Mouse (Mus musculus) CH12.LX (cell line): Measurements from ENCODE around the gene Podxl2. TPM values are rescaled to one million over a fixed set of nuclear protein-coding genes. Genes with fewer than 3 reads are reported as not detected.

Experiments
- DNase-seq: peaks from one replicate; pipeline ENCODE4 v3.0.0-alpha.2; 2013; ENCODE audit errors: extremely low read depth
- H3K27ac ChIP-seq: 2 replicates; pipeline ENCODE4 v1.5.1; 2012; ENCODE audit warnings: low read depth, mild to moderate bottlenecking, control low read depth, moderate library complexity; ENCODE audit not compliant: insufficient read depth
- H3K27me3 ChIP-seq: replicated peaks from 2 replicates; pipeline ENCODE3; 2012; ENCODE audit warnings: inconsistent platforms
- H3K36me3 ChIP-seq, 2 experiments: replicated peaks in 1 of 2; 2 replicates each; pipeline versions ENCODE3 to v1.6.1; 2012; ENCODE audit warnings: inconsistent platforms in 1 of 2, low read length in 1 of 2, mild to moderate bottlenecking in 1 of 2, mixed read lengths in 1 of 2, moderate library complexity in 1 of 2; ENCODE audit not compliant: control insufficient read depth in 1 of 2, insufficient read depth in 1 of 2
- H3K4me1 ChIP-seq, 2 experiments: 2 replicates each; pipeline ENCODE4 v1.6.1; 2012; ENCODE audit warnings: inconsistent platforms in 1 of 2, moderate library complexity in 1 of 2; ENCODE audit not compliant: insufficient read depth in 2 of 2, control insufficient read depth in 1 of 2
- H3K4me2 ChIP-seq: 2 replicates; pipeline ENCODE4 v1.6.1; 2012; ENCODE audit warnings: low read depth, mild to moderate bottlenecking, control low read depth; ENCODE audit not compliant: poor library complexity, insufficient read depth, severe bottlenecking
- H3K4me3 ChIP-seq, 3 experiments: fragments of 150-350 bp in 1 of 3; sonication (generic) in 1 of 3; replicated peaks in 1 of 3; 2 replicates each; pipeline versions ENCODE3 to v1.5.1; 2011 to 2012; ENCODE audit warnings: low read depth in 2 of 3, low read length in 2 of 3, mild to moderate bottlenecking in 2 of 3, moderate library complexity in 2 of 3, control low read depth in 1 of 3, improper control_type of control experiment in 1 of 3, inconsistent platforms in 1 of 3, mixed read lengths in 1 of 3; ENCODE audit not compliant: poor library complexity in 1 of 3
- H3K79me2 ChIP-seq: replicated peaks from 2 replicates; pipeline ENCODE4 v1.6.1; 2012; ENCODE audit warnings: mild to moderate bottlenecking, moderate library complexity; ENCODE audit not compliant: control insufficient read depth, poor library complexity, insufficient read depth, severe bottlenecking; ENCODE audit errors: extremely low read depth
- H3K9ac ChIP-seq: 2 replicates; pipeline ENCODE4 v1.6.1; 2012; ENCODE audit warnings: low read depth, mild to moderate bottlenecking, control low read depth, moderate library complexity; ENCODE audit not compliant: insufficient read depth
- H3K9me3 ChIP-seq: replicated peaks from 2 replicates; pipeline ENCODE3; 2012; ENCODE audit warnings: low read length, inconsistent platforms, mixed read lengths
- BHLHE40 ChIP-seq: IDR thresholded peaks from 2 replicates; pipeline ENCODE4 v1.6.1; 2011; ENCODE audit warnings: mild to moderate bottlenecking, low read depth, low read length, improper control_type of control experiment
- CHD1 ChIP-seq: IDR thresholded peaks from 2 replicates; pipeline ENCODE4 v1.6.1; 2012; ENCODE audit warnings: low read depth, low read length, improper control_type of control experiment, inconsistent platforms
- CHD2 ChIP-seq: IDR thresholded peaks from 2 replicates; pipeline ENCODE4 v1.6.1; 2011; ENCODE audit warnings: low read length, improper control_type of control experiment
- CTCF ChIP-seq, 2 experiments: IDR thresholded peaks in 1 of 2; conservative IDR thresholded peaks in 1 of 2; 2 replicates each; pipeline ENCODE4 v1.5.1; 2011 to 2012; ENCODE audit warnings: low read depth in 2 of 2, low read length in 2 of 2, improper control_type of control experiment in 1 of 2, inconsistent platforms in 1 of 2, mild to moderate bottlenecking in 1 of 2, moderate library complexity in 1 of 2
- E2F4 ChIP-seq: IDR thresholded peaks from 2 replicates; pipeline ENCODE4 v1.6.1; 2011; ENCODE audit warnings: low read depth, low read length, improper control_type of control experiment; ENCODE audit not compliant: insufficient replicate concordance
- ELF1 ChIP-seq: IDR thresholded peaks from 2 replicates; pipeline ENCODE4 v1.6.1; 2014; ENCODE audit warnings: low read depth, mild to moderate bottlenecking, inconsistent platforms, low read length, improper control_type of control experiment
- ETS1 ChIP-seq: conservative IDR thresholded peaks from 2 replicates; pipeline ENCODE4 v1.6.1; 2012; ENCODE audit warnings: low read depth, mild to moderate bottlenecking, inconsistent platforms, low read length, improper control_type of control experiment, moderate library complexity
- GABPA ChIP-seq: IDR thresholded peaks from 2 replicates; pipeline ENCODE4 v1.6.1; 2012; ENCODE audit warnings: low read depth, low read length, improper control_type of control experiment, inconsistent platforms; ENCODE audit not compliant: insufficient replicate concordance
- HCFC1 ChIP-seq: IDR thresholded peaks from 2 replicates; pipeline ENCODE4 v1.6.1; 2012; ENCODE audit warnings: low read depth, mild to moderate bottlenecking, inconsistent platforms, low read length, improper control_type of control experiment
- JUN ChIP-seq: IDR thresholded peaks from 2 replicates; pipeline ENCODE4 v1.6.1; 2011; ENCODE audit warnings: low read depth, mild to moderate bottlenecking, low read length, improper control_type of control experiment, moderate library complexity; ENCODE audit not compliant: insufficient read depth
- JUND ChIP-seq: conservative IDR thresholded peaks from 2 replicates; pipeline ENCODE4 v1.6.1; 2011; ENCODE audit warnings: low read depth, low read length, improper control_type of control experiment
- KAT2A ChIP-seq: IDR thresholded peaks from 2 replicates; pipeline ENCODE4 v1.6.1; 2012; ENCODE audit warnings: low read length, improper control_type of control experiment, inconsistent platforms; ENCODE audit not compliant: insufficient replicate concordance
- MAFK ChIP-seq: IDR thresholded peaks from 2 replicates; pipeline ENCODE4 v1.6.1; 2011; ENCODE audit warnings: low read length, improper control_type of control experiment; ENCODE audit not compliant: insufficient replicate concordance
- MAX ChIP-seq: IDR thresholded peaks from 2 replicates; pipeline ENCODE4 v1.6.1; 2011; ENCODE audit warnings: low read length, improper control_type of control experiment
- MAZ ChIP-seq: IDR thresholded peaks from 2 replicates; pipeline ENCODE4 v1.6.1; 2012; ENCODE audit warnings: low read depth, mild to moderate bottlenecking, inconsistent platforms, low read length, improper control_type of control experiment, moderate library complexity
- MEF2A ChIP-seq: IDR thresholded peaks from 2 replicates; pipeline ENCODE4 v1.6.1; 2014; ENCODE audit warnings: low read depth, mild to moderate bottlenecking, inconsistent platforms, low read length, improper control_type of control experiment, borderline replicate concordance
- MXI1 ChIP-seq: IDR thresholded peaks from 2 replicates; pipeline ENCODE4 v1.6.1; 2011; ENCODE audit warnings: mild to moderate bottlenecking, low read depth, low read length, improper control_type of control experiment
- MYC ChIP-seq: IDR thresholded peaks from 2 replicates; pipeline ENCODE4 v1.6.1; 2011; ENCODE audit warnings: low read depth, mild to moderate bottlenecking, improper control_type of control experiment, low read length
- NELFE ChIP-seq: IDR thresholded peaks from 2 replicates; pipeline ENCODE4 v1.6.1; 2011; ENCODE audit warnings: low read depth, low read length, improper control_type of control experiment
- NRF1 ChIP-seq: IDR thresholded peaks from 2 replicates; pipeline ENCODE4 v1.6.1; 2014; ENCODE audit warnings: low read depth, mild to moderate bottlenecking, inconsistent platforms, low read length, improper control_type of control experiment, moderate library complexity
- POLR2AphosphoS2 ChIP-seq: IDR thresholded peaks from 2 replicates; pipeline ENCODE4 v1.6.1; 2011; ENCODE audit warnings: low read depth, low read length, improper control_type of control experiment
- RAD21 ChIP-seq: IDR thresholded peaks from 2 replicates; pipeline ENCODE4 v1.6.1; 2011; ENCODE audit warnings: low read depth, mild to moderate bottlenecking, low read length, improper control_type of control experiment, moderate library complexity
- RCOR1 ChIP-seq: conservative IDR thresholded peaks from 2 replicates; pipeline ENCODE4 v1.6.1; 2012; ENCODE audit warnings: low read depth, mild to moderate bottlenecking, inconsistent platforms, low read length, improper control_type of control experiment
- SIN3A ChIP-seq: IDR thresholded peaks from 2 replicates; pipeline ENCODE4 v1.6.1; 2012; ENCODE audit warnings: low read length, improper control_type of control experiment, inconsistent platforms
- SMC3 ChIP-seq: IDR thresholded peaks from 2 replicates; pipeline ENCODE4 v1.6.1; 2011; ENCODE audit warnings: low read depth, low read length, improper control_type of control experiment
- TBP ChIP-seq: conservative IDR thresholded peaks from 2 replicates; pipeline ENCODE4 v1.6.1; 2011; ENCODE audit warnings: low read depth, low read length, improper control_type of control experiment
- TCF12 ChIP-seq: IDR thresholded peaks from 2 replicates; pipeline ENCODE4 v1.6.1; 2014; ENCODE audit warnings: low read depth, mild to moderate bottlenecking, inconsistent platforms, low read length, improper control_type of control experiment
- UBTF ChIP-seq: IDR thresholded peaks from 2 replicates; pipeline ENCODE4 v1.6.1; 2012; ENCODE audit warnings: low read depth, mild to moderate bottlenecking, inconsistent platforms, low read length, improper control_type of control experiment, moderate library complexity
- USF1 ChIP-seq: IDR thresholded peaks from 2 replicates; pipeline ENCODE4 v1.6.1; 2014; ENCODE audit warnings: low read depth, mild to moderate bottlenecking, inconsistent platforms, low read length, improper control_type of control experiment
- USF2 ChIP-seq: conservative IDR thresholded peaks from 2 replicates; pipeline ENCODE4 v1.6.1; 2011; ENCODE audit warnings: low read depth, low read length, improper control_type of control experiment
- ZKSCAN1 ChIP-seq: IDR thresholded peaks from 2 replicates; pipeline ENCODE4 v1.6.1; 2012; ENCODE audit warnings: low read depth, inconsistent platforms, low read length, improper control_type of control experiment, borderline replicate concordance
- ZMIZ1 ChIP-seq: IDR thresholded peaks from 2 replicates; pipeline ENCODE4 v1.6.1; 2012; ENCODE audit warnings: low read depth, mild to moderate bottlenecking, inconsistent platforms, low read length, improper control_type of control experiment
- ZNF384 ChIP-seq: IDR thresholded peaks from 2 replicates; pipeline ENCODE4 v1.6.1; 2012; ENCODE audit warnings: low read depth, low read length, improper control_type of control experiment, inconsistent platforms
- dilution Hi-C: fragments of 300-500 bp; cut with MboI; formaldehyde crosslinking; loops from 2 replicates; pipeline ENCODE4 v1.14.3; 2020; ENCODE audit warnings: low sequenced_read_pairs; ENCODE audit not compliant: extremely low pct_unique_long_range_greater_than_20kb, extremely low pct_ligation_motif_present
- in situ Hi-C: fragments of 300-500 bp; cut with MboI; formaldehyde crosslinking; loops from 3 replicates; pipeline ENCODE4 v1.14.3; 2019; ENCODE audit warnings: low sequenced_read_pairs, low pct_ligation_motif_present, low pct_unique_long_range_greater_than_20kb, mixed read lengths
- polyA plus RNA-seq: library from polyadenylated mRNA; unstranded; fragments of >175 nt; gene quantifications from 2 replicates; pipeline ENCODE4 v1.2.1, GENCODE M21; 2012; ENCODE audit warnings: low read depth; ENCODE audit not compliant: insufficient read length
- total RNA-seq, 2 experiments: library from RNA; depleted of rRNA; stranded (reverse); fragments of 300-350 nt in 1 of 2; fragments of >200 nt in 1 of 2; gene quantifications; 2 replicates each; pipeline ENCODE4 v1.2.3; 2012 to 2014

Podxl2 gene
- total and polyA plus RNA-seq, 3 experiments, result 0.79 to 0.93 (median 0.81) TPM

- Histone ChIP-seq H3K79me2 (no peaks in the 10 kb centered on the region), H3K27ac (no peak overlapping the region), H3K9me3 (no peaks in the 10 kb centered on the region), H3K36me3 (peaks cover 29 to 62% of the 10 kb centered on the region in 2 experiments), H3K4me3 (no peak overlapping the region), H3K27me3 (no peaks in the 10 kb centered on the region), H3K4me1 (peaks cover 0 to 30% of the 10 kb centered on the region in 2 experiments), H3K4me2 (no peak overlapping the region), H3K9ac (no peak overlapping the region)
- TF ChIP-seq MAX (0 out of 2 replicates have a peak, but pooled peaks have one; percentile 26), RCOR1 (no peak), MYC (no peak), CHD2 (no peak), TBP (no peak), ZNF384 (no peak), GABPA (no peak), NRF1 (no peak), HCFC1 (no peak), MAFK (no peak), BHLHE40 (peak; percentile 87), MEF2A (no peak), UBTF (no peak), MAZ (no peak), MXI1 (no peak), E2F4 (no peak), SMC3 (peak; percentile 62), ZMIZ1 (no peak), POLR2AphosphoS2 (no peak), CHD1 (no peak), ELF1 (no peak), SIN3A (no peak), RAD21 (peak; percentile 67), KAT2A (no peak), ZKSCAN1 (no peak), JUN (no peak), JUND (no peak), ETS1 (no peak), TCF12 (no peak), USF1 (peak; percentile 58), USF2 (peak; percentile 60), NELFE (no peak), CTCF (conservative IDR thresholded peaks at IDR 0.05 in 1 of 2, IDR thresholded peaks at IDR 0.05 in 1 of 2; ENCODE audit: low read depth in 2 of 2, low read length in 2 of 2) (peak; percentile 82 to 84)
- dilution Hi-C loops, result no loop called here
- DNase-seq, result peak; percentile 70
- in situ Hi-C loops, result no loop called here
Observed at GRCm38 (mm10) chr6:88906369-88907108, 31.7 kb upstream of the Podxl2 start.
